Comparison of ENCODE assay signal across 29 mouse cellular contexts in the genomic region with DNA sequence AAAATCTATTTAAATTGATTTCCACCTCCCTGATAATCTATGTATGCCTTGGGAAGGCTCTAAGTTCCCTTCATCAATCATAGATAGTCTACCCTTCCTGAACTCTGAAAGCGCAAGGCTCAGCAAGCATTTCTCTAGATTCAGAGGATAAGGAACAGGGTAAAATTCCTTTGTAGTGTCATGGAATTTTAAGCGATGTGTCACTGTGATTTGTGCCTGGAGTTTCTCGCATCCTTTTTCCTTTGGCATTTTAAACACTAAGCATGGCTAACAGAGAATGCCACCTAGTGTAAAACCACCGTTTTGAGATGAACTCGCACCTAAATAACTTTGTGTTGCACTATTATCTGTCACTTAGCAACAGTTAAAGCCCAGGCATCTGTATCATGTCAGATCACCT. TPM values are rescaled to one million over a fixed set of nuclear protein-coding genes. Genes with fewer than 3 reads are reported as not detected.
DNase-seq lines count a peak whose midpoint lies in the region; ATAC-seq and TF ChIP-seq lines count a peak whose summit lies in the region.
"Had no signal": no experiment of that assay in that cellular context is flagged by ENCODE, and none has a peak within 500 bp of the region (broad histone marks: within the 10 kb centered on the region; RNA-seq: fewer than 3 reads in every experiment).

No protein-coding gene starts in this region.

- no peaks in the 10 kb centered on the region for H3K36me3 ChIP-seq in forebrain, postnatal 0 days (ENCODE audit: insufficient read depth)
- H3K36me3 ChIP-seq in forebrain, embryonic 14.5 days (ENCODE audit: control insufficient read depth, insufficient read depth, low read length): no peaks in the 10 kb centered on the region
- no peaks in the 10 kb centered on the region for H3K36me3 ChIP-seq in heart, embryonic 15.5 days
- H3K36me3 ChIP-seq: embryonic facial prominence, embryonic 10.5 days; embryonic facial prominence, embryonic 15.5 days; forebrain, embryonic 15.5 days; intestine, embryonic 15.5 days; limb, embryonic 12.5 days; lung, embryonic 15.5 days; midbrain, embryonic 12.5 days; neural tube, embryonic 15.5 days had no signal

- no peaks in the 10 kb centered on the region for H3K27me3 ChIP-seq in forebrain, postnatal 0 days (ENCODE audit: insufficient read depth, low read length)
- H3K27me3 ChIP-seq in forebrain, embryonic 14.5 days (replicated peaks; ENCODE audit: control insufficient read depth, insufficient read depth, low read length): no peaks in the 10 kb centered on the region
- H3K27me3 ChIP-seq in heart, embryonic 15.5 days: no peaks in the 10 kb centered on the region
- H3K27me3 ChIP-seq: embryonic facial prominence, embryonic 15.5 days; forebrain, embryonic 15.5 days; intestine, embryonic 15.5 days; limb, embryonic 12.5 days; lung, embryonic 15.5 days; midbrain, embryonic 12.5 days; neural tube, embryonic 15.5 days had no signal

- H3K4me2 ChIP-seq in forebrain, postnatal 0 days (ENCODE audit: low read depth): no peak overlapping the region
- no peak overlapping the region for H3K4me2 ChIP-seq in forebrain, embryonic 14.5 days (ENCODE audit: low read length)
- H3K4me2 ChIP-seq in heart, embryonic 15.5 days: 0 out of 2 replicates have a peak overlapping the region, but pooled peaks have one; percentile 6
- H3K4me2 ChIP-seq: embryonic facial prominence, embryonic 15.5 days; forebrain, embryonic 15.5 days; intestine, embryonic 15.5 days; limb, embryonic 12.5 days; lung, embryonic 15.5 days; midbrain, embryonic 12.5 days; neural tube, embryonic 15.5 days had no signal

- no peak overlapping the region for H3K4me3 ChIP-seq in forebrain, postnatal 0 days (ENCODE audit: low read depth, low read length)
- H3K4me3 ChIP-seq in forebrain, embryonic 14.5 days (ENCODE audit: low read depth, low read length): no peak overlapping the region
- no peak overlapping the region for H3K4me3 ChIP-seq in heart, embryonic 15.5 days
- H3K4me3 ChIP-seq: embryonic facial prominence, embryonic 10.5 days; embryonic facial prominence, embryonic 15.5 days; forebrain, embryonic 15.5 days; intestine, embryonic 15.5 days; layer of hippocampus, adult 2 months; left cerebral cortex, adult 2 months; limb, embryonic 12.5 days; lung, embryonic 15.5 days; midbrain, embryonic 12.5 days; neural tube, embryonic 15.5 days had no signal

- intact Hi-C loops in heart, postnatal 25 days (cut with DNase I): no loop called here

- DNase-seq in forebrain, postnatal 0 days: peak; percentile 5
- DNase-seq in forebrain, embryonic 14.5 days (ENCODE audit: low spot score): no peak
- no peak for DNase-seq in heart, postnatal 25 days (ENCODE audit: low spot score)
- DNase-seq in 3T3-L1 (ENCODE audit: low read depth, low spot score): peak; percentile 59
- DNase-seq in NIH3T3 (ENCODE audit: low read depth): peak; percentile 15
- DNase-seq in spleen, postnatal 10 days (ENCODE audit: low spot score in 2 of 2): no peak
- DNase-seq in ovary, postnatal 14 days (ENCODE audit: low spot score): no peak
- DNase-seq: adrenal gland, postnatal 14 days; cerebellum, adult 18-20 months; cerebellum, postnatal 10 days; gastrocnemius, postnatal 10 days; kidney, adult 2 months; kidney, postnatal 36 days; right cerebral cortex, postnatal 25 days; thymus, postnatal 14 days had no signal

- no peak for TF ChIP-seq CTCF in forebrain, postnatal 0 days (IDR thresholded peaks at IDR 0.05; ENCODE audit: low read depth)

- WGBS in forebrain, postnatal 0 days: 69% methylated on average over 5 of the region's 5 CpGs
- WGBS in forebrain, embryonic 14.5 days: 80% methylated on average over 5 of the region's 5 CpGs
- 42% methylated on average over 5 of the region's 5 CpGs for WGBS in heart, embryonic 15.5 days

- H3K9me3 ChIP-seq in forebrain, postnatal 0 days (ENCODE audit: low read length): no peaks in the 10 kb centered on the region
- H3K9me3 ChIP-seq in forebrain, embryonic 14.5 days (replicated peaks; ENCODE audit: control insufficient read depth, low read length): no peaks in the 10 kb centered on the region
- no peaks in the 10 kb centered on the region for H3K9me3 ChIP-seq in heart, embryonic 15.5 days (replicated peaks)
- H3K9me3 ChIP-seq: embryonic facial prominence, embryonic 10.5 days; embryonic facial prominence, embryonic 15.5 days; forebrain, embryonic 15.5 days; intestine, embryonic 15.5 days; limb, embryonic 12.5 days; lung, embryonic 15.5 days; midbrain, embryonic 12.5 days; neural tube, embryonic 15.5 days had no signal

- H3K4me1 ChIP-seq in forebrain, postnatal 0 days (ENCODE audit: insufficient read depth): no peaks in the 10 kb centered on the region; the same call in 1 of the 2 replicates
- H3K4me1 ChIP-seq in forebrain, embryonic 14.5 days (ENCODE audit: control insufficient read depth, insufficient read depth, low read length): no peaks in the 10 kb centered on the region
- H3K4me1 ChIP-seq in heart, embryonic 15.5 days (replicated peaks): peaks cover 20% of the 10 kb centered on the region
- H3K4me1 ChIP-seq: embryonic facial prominence, embryonic 10.5 days; embryonic facial prominence, embryonic 15.5 days; forebrain, embryonic 15.5 days; intestine, embryonic 15.5 days; limb, embryonic 12.5 days; midbrain, embryonic 12.5 days; neural tube, embryonic 15.5 days had no signal

- no peak overlapping the region for H3K27ac ChIP-seq in forebrain, postnatal 0 days (ENCODE audit: low read depth, low read length)
- H3K27ac ChIP-seq in forebrain, embryonic 14.5 days (ENCODE audit: low read depth, low read length): no peak overlapping the region
- H3K27ac ChIP-seq in heart, embryonic 15.5 days: peak overlapping the region; percentile 19
- H3K27ac ChIP-seq: embryonic facial prominence, embryonic 10.5 days; embryonic facial prominence, embryonic 15.5 days; forebrain, embryonic 15.5 days; hindbrain, postnatal 0 days; intestine, embryonic 15.5 days; layer of hippocampus, adult 2 months; left cerebral cortex, adult 2 months; limb, embryonic 12.5 days; lung, embryonic 15.5 days; midbrain, embryonic 12.5 days; neural tube, embryonic 15.5 days had no signal

- no peak overlapping the region for H3K9ac ChIP-seq in forebrain, postnatal 0 days
- no peak overlapping the region for H3K9ac ChIP-seq in forebrain, embryonic 14.5 days (ENCODE audit: low read length)
- H3K9ac ChIP-seq in heart, embryonic 15.5 days: no peak overlapping the region
- H3K9ac ChIP-seq: embryonic facial prominence, embryonic 15.5 days; forebrain, embryonic 15.5 days; intestine, embryonic 15.5 days; limb, embryonic 12.5 days; lung, embryonic 15.5 days; midbrain, embryonic 12.5 days; neural tube, embryonic 15.5 days had no signal

- ATAC-seq in forebrain, postnatal 0 days: no peak
- ATAC-seq in forebrain, embryonic 14.5 days: no peak
- ATAC-seq in heart, embryonic 15.5 days (replicated peaks; ENCODE audit: insufficient number of reproducible peaks, insufficient read depth, low FRiP score, low read depth): no peak
- ATAC-seq: CD4-positive, CD25-positive, alpha-beta regulatory T cell, adult 4 months; forebrain, embryonic 15.5 days; hindbrain, postnatal 0 days; intestine, embryonic 15.5 days had no signal

RNA-seq across cellular contexts. Expression of a gene that starts 30.4 kb away (rescaled TPM):
- 1.00 and 1.2 TPM in 2 replicates for total RNA-seq in forebrain, postnatal 0 days (2014; rRNA removed)
- 0.67 and 0.74 TPM in 2 replicates for polyA plus RNA-seq in forebrain, postnatal 0 days (2015; fragmentation: Nextera tagmentation; extraction: Ambion mirVana)
- polyA plus RNA-seq in forebrain, embryonic 14.5 days (2014; fragmentation: Nextera tagmentation; extraction: Ambion mirVana): 1.8 and 2.0 TPM in 2 replicates
- polyA plus RNA-seq in heart, embryonic 15.5 days (2015; fragmentation: Nextera tagmentation; extraction: Ambion mirVana): 0.67 and 0.70 TPM in 2 replicates
- total RNA-seq in heart, postnatal 25 days (2021): under 1 TPM; 0.26 to 0.28 TPM
- total RNA-seq: megakaryocyte, adult 5-6 weeks had no signal
- polyA plus RNA-seq: CD4-positive, CD25-positive, alpha-beta regulatory T cell, adult 4 months had no signal

RNA-seq across cellular contexts. Expression of a gene that starts 46.6 kb away (rescaled TPM):
- 99.8 and 112 TPM in 2 replicates for total RNA-seq in forebrain, postnatal 0 days (2014; rRNA removed)
- polyA plus RNA-seq in forebrain, postnatal 0 days (2015; fragmentation: Nextera tagmentation; extraction: Ambion mirVana): 15.5 and 17.0 TPM in 2 replicates
- polyA plus RNA-seq in forebrain, embryonic 14.5 days (2014; fragmentation: Nextera tagmentation; extraction: Ambion mirVana): 32.9 and 34.8 TPM in 2 replicates
- polyA plus RNA-seq in heart, embryonic 15.5 days (2015; fragmentation: Nextera tagmentation; extraction: Ambion mirVana): 17.0 and 18.5 TPM in 2 replicates
- total RNA-seq in heart, postnatal 25 days (2021): 10 to 100 TPM; 20.9 to 22.4 TPM

Comparison
In these comparisons a context has a peak if more than half of its experiments do, and no peak if none do; other contexts are left out.
1. DNase-seq: peak in forebrain, postnatal 0 days (single experiment), 3T3-L1 (single experiment) and NIH3T3 (single experiment); none in forebrain, embryonic 14.5 days (single experiment), heart, postnatal 25 days (single experiment), spleen, postnatal 10 days (0 of 2) and ovary, postnatal 14 days (single experiment).